Mouse (Mus musculus): Measurements from ENCODE around the gene 4930452B06Rik. TPM values are rescaled to one million over a fixed set of nuclear protein-coding genes. Genes with fewer than 3 reads are reported as not detected.

4930452B06Rik gene
- polyA plus RNA-seq, 1 experiment from 2014 or later: 11.9 TPM

DNA sequence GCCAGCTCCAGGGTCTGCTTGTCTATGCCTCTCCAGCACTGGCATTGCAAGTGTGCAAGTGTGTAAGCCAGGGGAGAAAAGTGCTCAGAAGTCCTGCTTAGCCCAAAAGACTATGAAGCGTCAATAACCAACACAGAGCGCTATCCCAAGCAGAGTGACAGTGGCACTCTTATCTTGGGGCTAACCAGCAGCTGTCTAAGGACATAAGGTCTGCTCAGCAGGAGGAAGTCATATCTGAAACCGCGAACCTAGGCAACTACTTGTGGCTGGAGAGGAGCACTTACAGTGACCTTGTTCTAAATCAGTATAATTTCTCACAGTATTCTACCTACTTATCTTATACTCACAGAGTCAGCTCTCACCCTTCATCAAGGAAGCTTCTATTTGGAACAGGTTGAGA is 214.9 kb downstream of the 4930452B06Rik start:
- DNase-seq (no peak), ATAC-seq (ENCODE audit: insufficient read depth) (no peak)
- no peak overlapping the region for H3K4me3 ChIP-seq (ENCODE audit: low read depth, low read length)
- 71% methylated on average over 4 of the region's 4 CpGs for WGBS
- H3K27me3 ChIP-seq (ENCODE audit: insufficient read depth, low read length): no peaks in the 10 kb centered on the region
- H3K4me2 ChIP-seq: no peak overlapping the region
- no peaks in the 10 kb centered on the region for H3K9me3 ChIP-seq (ENCODE audit: low read depth, low read length)
- no peak overlapping the region for H3K27ac ChIP-seq (ENCODE audit: low read depth)
- TF ChIP-seq CTCF (IDR thresholded peaks at IDR 0.05; ENCODE audit: low read depth): no peak
- no peaks in the 10 kb centered on the region for H3K36me3 ChIP-seq (ENCODE audit: insufficient read depth)
- no peaks in the 10 kb centered on the region for H3K4me1 ChIP-seq (ENCODE audit: insufficient read depth)
- H3K9ac ChIP-seq: no peak overlapping the region

DNA sequence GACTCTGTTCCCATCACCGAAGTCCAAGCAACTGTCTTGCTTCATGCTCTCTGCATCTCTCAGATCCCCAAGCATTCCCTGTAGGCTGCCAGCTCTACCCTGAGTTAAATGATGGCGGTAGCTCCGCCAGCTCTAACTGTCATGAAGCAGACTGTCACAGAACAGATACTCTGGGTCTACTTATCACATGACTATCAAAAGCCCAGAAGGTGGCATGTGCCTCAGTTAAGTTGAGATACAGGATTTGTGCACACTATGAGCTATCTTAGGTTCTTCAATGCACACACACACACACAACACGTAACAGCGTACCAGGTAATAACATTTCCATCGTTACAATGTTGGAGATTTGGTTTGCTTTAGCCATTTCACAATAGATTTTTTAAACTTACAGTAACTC is 215.7 kb downstream of the 4930452B06Rik start:
- WGBS: 91% methylated on average over 6 of the region's 6 CpGs

DNA sequence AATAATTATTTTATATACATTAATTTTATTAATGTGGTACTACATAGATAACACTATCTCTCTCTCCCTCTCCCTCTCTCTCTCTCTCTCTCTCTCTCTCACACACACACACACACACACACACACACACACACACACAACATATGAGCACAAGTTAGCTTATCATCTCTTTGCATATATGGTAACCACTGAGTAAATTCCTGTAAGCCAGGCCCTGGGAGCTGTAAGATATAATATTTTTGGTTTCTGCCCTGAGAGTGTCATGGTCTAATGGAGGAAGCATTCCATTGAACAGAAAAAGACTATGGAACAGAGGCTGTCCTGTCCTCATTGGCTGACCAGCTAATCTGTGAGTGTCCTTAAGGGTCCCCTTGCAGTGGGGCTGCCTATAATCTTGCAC is 216.7 kb downstream of the 4930452B06Rik start:
- ATAC-seq (ENCODE audit: insufficient read depth) (no peak), DNase-seq (no peak)
- no peaks in the 10 kb centered on the region for H3K36me3 ChIP-seq (ENCODE audit: insufficient read depth)
- TF ChIP-seq CTCF (IDR thresholded peaks at IDR 0.05; ENCODE audit: low read depth): no peak
- no peak overlapping the region for H3K4me2 ChIP-seq
- H3K4me3 ChIP-seq (ENCODE audit: low read depth, low read length): no peak overlapping the region
- no peak overlapping the region for H3K9ac ChIP-seq
- no peaks in the 10 kb centered on the region for H3K27me3 ChIP-seq (ENCODE audit: insufficient read depth, low read length)
- H3K4me1 ChIP-seq (ENCODE audit: insufficient read depth): no peaks in the 10 kb centered on the region
- no peaks in the 10 kb centered on the region for H3K9me3 ChIP-seq (ENCODE audit: low read depth, low read length)
- H3K27ac ChIP-seq (ENCODE audit: low read depth): no peak overlapping the region

More for the DNA sequence above, 215.7 kb downstream of the 4930452B06Rik start:
- no peak overlapping the region for H3K9ac ChIP-seq
- H3K4me2 ChIP-seq: no peak overlapping the region
- no peak for DNase-seq
- no peaks in the 10 kb centered on the region for H3K9me3 ChIP-seq (ENCODE audit: low read depth, low read length)
- no peak for TF ChIP-seq CTCF (IDR thresholded peaks at IDR 0.05; ENCODE audit: low read depth)
- no peaks in the 10 kb centered on the region for H3K36me3 ChIP-seq (ENCODE audit: insufficient read depth)
- ATAC-seq (ENCODE audit: insufficient read depth): no peak
- no peak overlapping the region for H3K27ac ChIP-seq (ENCODE audit: low read depth)
- H3K4me3 ChIP-seq (ENCODE audit: low read depth, low read length): no peak overlapping the region
- no peaks in the 10 kb centered on the region for H3K4me1 ChIP-seq (ENCODE audit: insufficient read depth)
- no peaks in the 10 kb centered on the region for H3K27me3 ChIP-seq (ENCODE audit: insufficient read depth, low read length)

DNA sequence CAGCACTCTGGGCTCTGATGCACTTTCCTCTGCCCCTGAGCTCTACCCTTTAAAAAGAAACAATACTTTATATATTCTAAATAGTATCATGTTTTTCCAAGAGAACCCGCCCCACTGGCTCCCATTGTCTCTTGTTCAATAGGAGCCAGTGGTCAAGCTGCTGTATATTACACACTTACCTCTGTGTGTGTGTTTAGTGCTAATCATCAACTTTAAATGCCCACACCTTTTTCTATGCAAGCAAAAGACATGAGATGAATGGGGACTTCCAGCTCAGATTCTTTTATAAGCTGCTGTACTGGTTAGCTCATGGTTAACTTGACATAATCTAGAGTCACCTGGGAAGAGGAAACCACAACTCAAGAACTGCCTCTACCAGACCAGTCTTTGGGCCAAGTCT is 218.7 kb downstream of the 4930452B06Rik start:
- DNase-seq: no peak
- no peaks in the 10 kb centered on the region for H3K27me3 ChIP-seq (ENCODE audit: insufficient read depth, low read length)
- 94% methylated on average over 1 of the region's 1 CpGs for WGBS
- no peak overlapping the region for H3K27ac ChIP-seq (ENCODE audit: low read depth)
- TF ChIP-seq CTCF (IDR thresholded peaks at IDR 0.05; ENCODE audit: low read depth): no peak
- H3K9ac ChIP-seq: no peak overlapping the region
- no peaks in the 10 kb centered on the region for H3K9me3 ChIP-seq (ENCODE audit: low read depth, low read length)
- H3K4me1 ChIP-seq (ENCODE audit: insufficient read depth): no peaks in the 10 kb centered on the region
- no peak for ATAC-seq (ENCODE audit: insufficient read depth)
- no peak overlapping the region for H3K4me3 ChIP-seq (ENCODE audit: low read depth, low read length)
- H3K36me3 ChIP-seq (ENCODE audit: insufficient read depth): no peaks in the 10 kb centered on the region
- H3K4me2 ChIP-seq: no peak overlapping the region

DNA sequence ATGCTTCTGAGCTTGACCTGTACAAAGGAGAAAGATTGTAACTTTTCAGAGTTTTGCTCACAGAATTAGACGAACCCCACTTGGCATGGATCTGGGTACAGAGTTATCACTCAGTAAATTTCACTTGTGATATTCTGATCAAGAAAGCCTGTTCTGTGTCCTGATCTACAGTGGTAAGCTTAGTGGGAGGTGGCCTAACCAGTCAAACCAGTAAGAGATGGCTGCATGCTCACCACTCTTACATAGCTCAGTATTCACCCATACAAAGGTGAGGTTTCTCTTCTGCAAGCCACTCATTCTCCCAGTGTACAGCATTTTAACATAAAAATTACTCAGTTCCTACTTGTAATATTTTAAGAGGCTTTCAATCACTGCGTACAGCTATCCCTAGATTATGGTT is 221.7 kb downstream of the 4930452B06Rik start:
- 73% methylated on average over 2 of the region's 2 CpGs for WGBS
- no peak overlapping the region for H3K27ac ChIP-seq (ENCODE audit: low read depth)
- H3K4me1 ChIP-seq (ENCODE audit: insufficient read depth): no peaks in the 10 kb centered on the region
- no peak overlapping the region for H3K9ac ChIP-seq
- ATAC-seq (ENCODE audit: insufficient read depth) (no peak), DNase-seq (no peak)
- H3K9me3 ChIP-seq (ENCODE audit: low read depth, low read length): no peaks in the 10 kb centered on the region
- TF ChIP-seq CTCF (IDR thresholded peaks at IDR 0.05; ENCODE audit: low read depth): no peak
- H3K27me3 ChIP-seq (ENCODE audit: insufficient read depth, low read length): no peaks in the 10 kb centered on the region
- no peak overlapping the region for H3K4me2 ChIP-seq
- H3K36me3 ChIP-seq (ENCODE audit: insufficient read depth): no peaks in the 10 kb centered on the region
- no peak overlapping the region for H3K4me3 ChIP-seq (ENCODE audit: low read depth, low read length)

DNA sequence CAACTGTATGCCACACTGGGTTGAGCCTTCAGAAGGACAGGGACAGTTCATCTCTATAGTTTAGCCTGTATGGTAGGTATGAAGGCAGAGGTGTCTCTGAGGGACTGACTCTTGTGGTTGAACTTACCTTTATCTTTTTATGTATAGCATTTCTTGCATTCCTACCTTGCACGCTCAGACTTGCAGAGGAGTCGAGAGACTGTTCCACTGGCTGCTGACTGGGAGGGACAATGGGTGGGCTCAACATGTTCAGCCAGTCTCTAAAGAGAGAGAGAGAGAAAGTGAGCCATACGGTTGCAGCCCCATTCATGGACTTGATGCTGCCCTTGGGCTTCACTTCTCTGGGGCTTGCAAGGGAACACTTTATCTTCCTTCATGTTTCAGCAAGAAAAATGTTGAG is 223.3 kb downstream of the 4930452B06Rik start:
- Histone ChIP-seq H3K36me3 (ENCODE audit: insufficient read depth) (no peaks in the 10 kb centered on the region), H3K27ac (ENCODE audit: low read depth) (no peak overlapping the region)
- 49% methylated on average over 3 of the region's 3 CpGs for WGBS

DNA sequence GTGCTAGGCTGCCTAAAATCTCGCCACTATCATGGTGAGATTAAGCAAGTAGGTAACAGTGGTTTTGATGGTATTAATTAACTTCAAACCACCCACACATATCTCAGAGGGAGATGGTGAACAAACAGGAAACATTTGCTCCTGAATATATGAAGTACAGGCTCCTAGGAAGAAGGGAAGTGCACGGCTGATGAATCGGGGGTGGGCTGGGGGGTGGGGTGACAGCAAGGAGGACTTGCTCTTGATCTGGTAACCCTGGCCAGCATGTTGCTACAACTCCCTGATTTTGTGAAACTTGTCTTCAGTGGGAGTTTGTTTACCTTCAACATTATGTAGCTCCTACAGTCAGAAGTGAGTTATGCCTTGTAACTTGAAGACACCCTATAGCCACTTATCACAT is 224.4 kb downstream of the 4930452B06Rik start:
- ATAC-seq (ENCODE audit: insufficient read depth): no peak

More for the DNA sequence above, 223.3 kb downstream of the 4930452B06Rik start:
- H3K4me1 ChIP-seq (ENCODE audit: insufficient read depth): no peaks in the 10 kb centered on the region
- no peak overlapping the region for H3K4me2 ChIP-seq
- DNase-seq: no peak
- no peak overlapping the region for H3K9ac ChIP-seq
- H3K4me3 ChIP-seq (ENCODE audit: low read depth, low read length): no peak overlapping the region
- H3K9me3 ChIP-seq (ENCODE audit: low read depth, low read length): no peaks in the 10 kb centered on the region
- ATAC-seq (ENCODE audit: insufficient read depth): no peak
- no peaks in the 10 kb centered on the region for H3K27me3 ChIP-seq (ENCODE audit: insufficient read depth, low read length)
- TF ChIP-seq CTCF (IDR thresholded peaks at IDR 0.05; ENCODE audit: low read depth): no peak

More for the DNA sequence above, 224.4 kb downstream of the 4930452B06Rik start:
- Histone ChIP-seq H3K4me1 (ENCODE audit: insufficient read depth) (no peaks in the 10 kb centered on the region), H3K9me3 (ENCODE audit: low read depth, low read length) (no peaks in the 10 kb centered on the region), H3K27me3 (ENCODE audit: insufficient read depth, low read length) (no peaks in the 10 kb centered on the region), H3K36me3 (ENCODE audit: insufficient read depth) (no peaks in the 10 kb centered on the region), H3K4me3 (ENCODE audit: low read depth, low read length) (no peak overlapping the region), H3K9ac (no peak overlapping the region), H3K27ac (ENCODE audit: low read depth) (no peak overlapping the region), H3K4me2 (no peak overlapping the region)
- DNase-seq: no peak
- 51% methylated on average over 3 of the region's 3 CpGs for WGBS
- TF ChIP-seq CTCF (IDR thresholded peaks at IDR 0.05; ENCODE audit: low read depth): no peak

Measured in lung, embryonic 14.5 days (tissue).